Mouse (Mus musculus): ENCODE results near the gene Pim1. TPM values are rescaled to one million over a fixed set of nuclear protein-coding genes. Genes with fewer than 3 reads are reported as not detected.
"Not testable (repeated sequence)": the region's sequence is repeated elsewhere in the genome, so short reads cannot be mapped to it uniquely, and the experiment has no call there.

Pim1 gene
- polyA plus RNA-seq, 1 experiment from 2014 or later, result 20.3 TPM

GRCm38 (mm10) chr17:29488978-29489970, 1.3 kb upstream of the Pim1 start:
- 5% methylated on average over 30 of the region's 30 CpGs for WGBS
- Histone ChIP-seq H3K4me1 (peaks cover 22% of the 10 kb centered on the region), H3K9ac (peak overlapping the region; percentile 91), H3K4me3 (peak overlapping the region; percentile 92), H3K27me3 (replicated peaks) (no peaks in the 10 kb centered on the region), H3K9me3 (no peaks in the 10 kb centered on the region), H3K4me2 (replicated peaks) (peak overlapping the region; percentile 91), H3K36me3 (peaks cover 10% of the 10 kb centered on the region), H3K27ac (peak overlapping the region; percentile 83)
- no peak for ATAC-seq (ENCODE audit: low FRiP score, low read depth)

GRCm38 (mm10) chr17:29489971-29490712, 411 bp upstream of the Pim1 start:
- H3K27me3 ChIP-seq (replicated peaks), result no peaks in the 10 kb centered on the region
- peaks cover 22% of the 10 kb centered on the region for H3K4me1 ChIP-seq
- peak overlapping the region; percentile 91 for H3K4me2 ChIP-seq (replicated peaks)
- no peaks in the 10 kb centered on the region for H3K9me3 ChIP-seq
- peaks cover 16% of the 10 kb centered on the region for H3K36me3 ChIP-seq
- peak overlapping the region; percentile 92 for H3K4me3 ChIP-seq
- H3K27ac ChIP-seq, result peak overlapping the region; percentile 89
- H3K9ac ChIP-seq, result peak overlapping the region; percentile 91
- WGBS, result under 1% methylated on average over 62 of the region's 68 CpGs
- peak; percentile 91 for ATAC-seq (ENCODE audit: low FRiP score, low read depth)

- peaks cover 22% of the 10 kb centered on the region for H3K4me1 ChIP-seq
- no peaks in the 10 kb centered on the region for H3K9me3 ChIP-seq
- peak overlapping the region; percentile 91 for H3K9ac ChIP-seq
- peaks cover 16% of the 10 kb centered on the region for H3K36me3 ChIP-seq
- H3K27me3 ChIP-seq (replicated peaks), result no peaks in the 10 kb centered on the region
- H3K4me2 ChIP-seq (replicated peaks), result peak overlapping the region; percentile 91
- ATAC-seq (ENCODE audit: low FRiP score, low read depth), result no peak
- peak overlapping the region; percentile 89; the same call in 1 of the 2 replicates for H3K27ac ChIP-seq
- WGBS, result under 1% methylated on average over 48 of the region's 48 CpGs
- peak overlapping the region; percentile 92 for H3K4me3 ChIP-seq
Measured at GRCm38 (mm10) chr17:29491591-29492268, 1.2 kb downstream of the Pim1 start.

- H3K36me3 ChIP-seq, result peaks cover 16% of the 10 kb centered on the region
- 1% methylated on average over 22 of the region's 22 CpGs for WGBS
- H3K4me2 ChIP-seq (replicated peaks), result peak overlapping the region; percentile 91
- no peak overlapping the region; the same call in 1 of the 2 replicates for H3K27ac ChIP-seq
- peaks cover 22% of the 10 kb centered on the region for H3K4me1 ChIP-seq
- H3K9me3 ChIP-seq, result no peaks in the 10 kb centered on the region
- no peaks in the 10 kb centered on the region for H3K27me3 ChIP-seq (replicated peaks)
- H3K9ac ChIP-seq, result peak overlapping the region; percentile 91
- ATAC-seq (ENCODE audit: low FRiP score, low read depth), result no peak
- H3K4me3 ChIP-seq, result peak overlapping the region; percentile 92
Measured at GRCm38 (mm10) chr17:29492269-29493191, 2.0 kb downstream of the Pim1 start.

- Histone ChIP-seq H3K9me3 (no peaks in the 10 kb centered on the region), H3K27ac (no peak overlapping the region), H3K4me1 (peaks cover 22% of the 10 kb centered on the region), H3K4me3 (peak overlapping the region; percentile 26; the same call in 1 of the 2 replicates), H3K9ac (peak overlapping the region; percentile 2; the same call in 1 of the 2 replicates), H3K4me2 (replicated peaks) (peak overlapping the region; percentile 91), H3K36me3 (peaks cover 16% of the 10 kb centered on the region), H3K27me3 (replicated peaks) (no peaks in the 10 kb centered on the region)
- ATAC-seq (ENCODE audit: low FRiP score, low read depth), result no peak
- WGBS, result 71% methylated on average over 11 of the region's 11 CpGs
Measured at GRCm38 (mm10) chr17:29493461-29493980, 3.0 kb downstream of the Pim1 start.

- WGBS, result 72% methylated on average over 10 of the region's 10 CpGs
Measured at GRCm38 (mm10) chr17:29494062-29494731, 3.6 kb downstream of the Pim1 start.

GRCm38 (mm10) chr17:29494732-29495076, 4.2 kb downstream of the Pim1 start:
- H3K27me3 ChIP-seq (replicated peaks), result no peaks in the 10 kb centered on the region
- no peak overlapping the region for H3K27ac ChIP-seq
- H3K9me3 ChIP-seq, result no peaks in the 10 kb centered on the region
- no peak overlapping the region for H3K4me2 ChIP-seq (replicated peaks)
- H3K9ac ChIP-seq, result 0 out of 2 replicates have a peak overlapping the region, but pooled peaks have one; percentile 26
- WGBS, result 62% methylated on average over 7 of the region's 8 CpGs
- no peak for ATAC-seq (ENCODE audit: low FRiP score, low read depth)
- H3K36me3 ChIP-seq, result peaks cover 16% of the 10 kb centered on the region
- peaks cover 14% of the 10 kb centered on the region for H3K4me1 ChIP-seq
- H3K4me3 ChIP-seq, result no peak overlapping the region

More at GRCm38 (mm10) chr17:29494062-29494731, 3.6 kb downstream of the Pim1 start:
- H3K9me3 ChIP-seq, result no peaks in the 10 kb centered on the region
- no peaks in the 10 kb centered on the region for H3K27me3 ChIP-seq (replicated peaks)
- H3K4me3 ChIP-seq, result no peak overlapping the region
- peaks cover 16% of the 10 kb centered on the region for H3K36me3 ChIP-seq
- H3K4me1 ChIP-seq, result peaks cover 17% of the 10 kb centered on the region
- no peak for ATAC-seq (ENCODE audit: low FRiP score, low read depth)
- no peak overlapping the region for H3K27ac ChIP-seq
- H3K9ac ChIP-seq, result 0 out of 2 replicates have a peak overlapping the region, but pooled peaks have one; percentile 26
- peak overlapping the region; percentile 91; the same call in 1 of the 2 replicates for H3K4me2 ChIP-seq (replicated peaks)

- Histone ChIP-seq H3K9ac (no peak overlapping the region), H3K27ac (no peak overlapping the region), H3K4me3 (no peak overlapping the region), H3K36me3 (peaks cover 16% of the 10 kb centered on the region), H3K4me1 (peaks cover 10% of the 10 kb centered on the region), H3K27me3 (replicated peaks) (no peaks in the 10 kb centered on the region), H3K4me2 (replicated peaks) (no peak overlapping the region), H3K9me3 (no peaks in the 10 kb centered on the region)
- 82% methylated on average over 6 of the region's 6 CpGs for WGBS
- ATAC-seq (ENCODE audit: low FRiP score, low read depth), result no peak
Measured at GRCm38 (mm10) chr17:29496211-29497070, 5.9 kb downstream of the Pim1 start.

- ATAC-seq (ENCODE audit: low FRiP score, low read depth), result no peak
- no peaks in the 10 kb centered on the region for H3K9me3 ChIP-seq
- no peak overlapping the region for H3K4me3 ChIP-seq
- no peak overlapping the region for H3K4me2 ChIP-seq (replicated peaks)
- no peaks in the 10 kb centered on the region for H3K27me3 ChIP-seq (replicated peaks)
- H3K36me3 ChIP-seq, result peaks cover 16% of the 10 kb centered on the region
- 90% methylated on average over 3 of the region's 3 CpGs for WGBS
- no peak overlapping the region for H3K27ac ChIP-seq
- H3K4me1 ChIP-seq, result peaks cover 8% of the 10 kb centered on the region
- no peak overlapping the region for H3K9ac ChIP-seq
Measured at GRCm38 (mm10) chr17:29497071-29497354, 6.5 kb downstream of the Pim1 start.

- not testable (repeated sequence) for H3K9ac ChIP-seq; H3K27me3 ChIP-seq (replicated peaks); ATAC-seq (ENCODE audit: low FRiP score, low read depth); H3K9me3 ChIP-seq; H3K4me3 ChIP-seq; H3K27ac ChIP-seq; H3K4me1 ChIP-seq; H3K4me2 ChIP-seq (replicated peaks)
- 74% methylated on average over 1 of the region's 1 CpGs for WGBS
- H3K36me3 ChIP-seq, result peaks cover 16% of the 10 kb centered on the region
Measured at GRCm38 (mm10) chr17:29497481-29497880, 6.9 kb downstream of the Pim1 start.
